Mouse (Mus musculus): ENCODE measurements around the gene Prkrip1.
"Not testable (repeated sequence)": the region's sequence is repeated elsewhere in the genome, so short reads cannot be mapped to it uniquely, and the experiment has no call there.

The Prkrip1 gene

DNA sequence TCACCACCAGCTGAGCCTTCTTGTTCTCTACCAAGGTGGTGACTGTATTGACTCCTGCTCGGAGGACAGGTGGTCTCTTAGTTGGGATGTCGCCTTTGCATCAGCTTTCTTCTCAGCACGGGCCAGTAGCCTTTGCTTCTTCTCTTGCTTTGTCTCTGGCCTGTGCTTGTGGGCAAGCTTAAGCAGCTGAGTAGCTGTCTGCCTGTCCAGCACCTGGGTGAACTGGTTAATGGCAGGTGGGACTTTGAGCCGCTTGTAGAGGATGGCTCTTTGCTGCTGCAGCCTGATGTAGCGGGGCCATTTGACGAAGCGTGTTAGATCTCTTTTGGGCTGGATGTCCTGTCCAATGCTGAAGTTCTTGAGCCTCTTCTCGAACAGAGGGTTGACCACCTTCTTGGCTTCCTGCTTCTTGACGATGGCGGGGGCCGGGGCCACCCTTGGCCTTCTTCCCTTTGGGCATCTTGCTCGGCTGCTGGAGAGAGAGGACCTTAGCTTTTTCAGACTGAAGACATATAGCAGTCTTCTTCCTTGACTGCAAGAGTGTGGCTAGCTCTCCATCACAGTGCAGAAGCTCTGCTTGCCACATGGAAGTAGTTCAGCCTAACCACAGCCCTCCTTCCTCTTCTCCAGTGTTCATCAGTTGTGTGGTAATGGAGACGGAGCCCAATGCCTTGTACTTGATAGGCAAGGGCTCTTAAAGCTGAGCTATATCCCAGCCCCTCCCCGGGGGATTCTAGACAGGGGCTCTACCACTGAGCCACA, 12.8 kb upstream of the Prkrip1 start:
- not testable (repeated sequence) for DNase-seq (ENCODE audit: low spot score)

- no peak for DNase-seq (ENCODE audit: low spot score)
Measured at GRCm38 (mm10) chr5:136210549-136210948, 11.8 kb upstream of the Prkrip1 start.

- peak; percentile 92 for DNase-seq (ENCODE audit: low spot score)
Measured at GRCm38 (mm10) chr5:136201832-136202231, 3.1 kb upstream of the Prkrip1 start.

DNA sequence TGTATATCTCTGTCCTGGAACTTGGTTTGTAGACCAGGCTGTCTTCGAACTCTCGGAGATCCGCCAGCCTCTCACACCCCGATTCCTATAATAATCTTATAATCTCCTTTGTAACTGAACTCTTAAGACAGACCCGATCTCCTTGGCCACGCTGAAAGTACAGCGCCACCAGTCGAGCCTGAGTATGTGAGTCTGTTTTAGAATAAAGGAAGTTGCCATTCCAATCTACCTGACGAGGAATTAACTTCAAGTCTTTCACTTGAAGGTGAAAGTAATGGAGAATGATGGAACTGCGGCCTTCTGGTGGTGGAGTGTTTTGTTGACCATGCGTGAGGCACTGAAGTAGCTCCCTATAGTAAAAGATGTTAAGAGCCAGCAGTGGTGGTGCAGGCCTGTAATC, 763 bp upstream of the Prkrip1 start:
- DNase-seq (ENCODE audit: low spot score): peak; percentile 42

GRCm38 (mm10) chr5:136191870-136192269, 6.9 kb downstream of the Prkrip1 start:
- no peak for DNase-seq (ENCODE audit: low spot score)

GRCm38 (mm10) chr5:136186723-136187122, 12.0 kb downstream of the Prkrip1 start:
- peak; percentile 48 for DNase-seq (ENCODE audit: low spot score)

DNA sequence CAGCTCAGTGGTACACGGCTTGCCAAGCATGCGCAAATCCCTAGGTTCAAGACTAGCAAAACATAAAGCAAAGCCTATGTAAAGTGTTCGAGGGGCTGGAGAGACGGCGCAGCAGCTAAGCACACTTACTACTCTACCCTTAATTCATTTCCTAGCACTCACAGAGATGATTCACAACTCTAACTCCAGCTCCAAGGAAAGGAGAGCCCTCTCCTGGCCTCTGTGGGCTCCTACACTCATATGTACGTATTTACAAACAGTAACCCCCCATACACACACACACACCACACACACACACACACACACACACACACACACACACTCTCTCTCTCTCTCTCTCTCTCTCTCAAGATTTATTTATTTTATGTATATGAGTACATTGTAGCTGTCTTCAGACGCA, 15.0 kb downstream of the Prkrip1 start:
- DNase-seq (ENCODE audit: low spot score): no peak

DNA sequence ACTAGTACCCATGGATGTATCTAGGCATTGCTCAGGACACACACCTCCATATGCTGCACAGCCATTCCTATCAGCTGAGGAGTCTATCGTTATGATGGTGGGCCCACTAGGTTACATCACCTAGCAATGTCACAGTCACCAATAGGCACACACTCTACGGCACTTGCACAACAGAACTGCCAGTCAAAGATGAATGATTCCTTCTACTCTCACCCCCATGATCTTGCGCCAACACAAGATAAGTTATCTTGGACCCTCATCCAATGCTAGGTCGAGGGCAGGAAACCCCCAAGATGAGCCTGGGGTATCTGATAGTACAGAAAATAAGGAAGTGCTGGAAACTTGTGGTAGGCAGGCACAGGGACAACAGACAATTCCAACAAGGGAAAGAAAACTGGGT, 15.9 kb downstream of the Prkrip1 start:
- no peak for DNase-seq (ENCODE audit: low spot score)

DNA sequence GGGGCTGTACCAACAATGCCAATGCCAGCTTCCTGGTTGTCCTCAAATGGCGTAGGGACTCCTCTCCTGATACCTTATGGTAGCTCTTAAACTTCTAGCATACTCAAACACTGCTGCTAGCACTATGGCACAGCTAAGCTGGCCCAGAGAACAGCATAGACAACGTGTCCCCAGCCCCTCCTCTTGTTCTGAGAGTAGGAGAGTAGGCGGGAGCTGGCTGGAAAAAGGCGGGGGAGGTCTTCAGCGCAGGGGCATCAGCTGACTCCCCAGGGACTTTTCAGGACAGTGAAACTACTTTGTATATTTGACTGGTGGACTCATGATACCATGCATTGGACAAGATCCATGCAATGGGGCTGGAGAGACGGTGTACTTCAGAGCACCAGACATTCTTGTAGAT, 16.7 kb downstream of the Prkrip1 start:
- no peak for DNase-seq (ENCODE audit: low spot score)

DNA sequence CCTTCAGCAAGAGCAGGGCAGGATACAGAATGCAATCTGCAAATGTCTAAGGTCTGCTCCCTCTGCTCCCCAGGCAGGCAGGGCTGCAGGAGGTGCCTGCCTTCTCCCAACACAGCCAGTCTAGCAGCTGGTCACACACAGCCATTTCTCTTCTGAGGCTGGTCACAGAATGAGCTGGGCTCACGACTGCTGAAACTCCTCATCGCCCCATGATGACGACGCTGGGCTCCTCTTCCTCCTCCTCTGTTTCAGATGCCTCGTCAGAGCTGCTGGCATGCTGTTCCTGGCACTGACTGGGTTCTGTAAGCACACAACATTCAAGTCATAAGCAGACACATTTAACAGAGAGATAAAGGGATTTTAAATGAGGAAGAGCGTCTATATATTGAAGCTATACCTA, 17.6 kb downstream of the Prkrip1 start:
- no peak for DNase-seq (ENCODE audit: low spot score)

DNA sequence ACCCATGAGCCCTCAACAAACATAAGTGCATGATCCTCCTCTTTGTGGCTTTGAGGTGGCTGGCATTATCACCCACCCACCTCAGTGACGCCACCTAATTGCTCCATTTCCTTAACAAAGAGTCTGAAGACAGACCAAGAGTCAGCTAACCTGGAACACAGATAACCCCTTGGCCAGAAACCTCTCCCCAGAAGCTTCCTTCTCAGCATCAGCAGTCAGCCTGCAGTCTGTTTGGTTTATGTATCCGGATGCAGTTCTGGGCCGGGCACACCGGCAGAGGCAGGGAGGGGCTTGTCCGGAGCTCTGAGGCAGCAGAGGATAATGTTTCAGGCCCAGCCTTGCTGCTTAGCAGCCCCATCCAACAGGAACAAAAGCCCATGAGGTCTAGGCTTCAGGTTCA, 19.2 kb downstream of the Prkrip1 start:
- DNase-seq (ENCODE audit: low spot score): no peak

- DNase-seq (ENCODE audit: low spot score): no peak
Measured at GRCm38 (mm10) chr5:136173606-136174463, 24.9 kb downstream of the Prkrip1 start.

DNA sequence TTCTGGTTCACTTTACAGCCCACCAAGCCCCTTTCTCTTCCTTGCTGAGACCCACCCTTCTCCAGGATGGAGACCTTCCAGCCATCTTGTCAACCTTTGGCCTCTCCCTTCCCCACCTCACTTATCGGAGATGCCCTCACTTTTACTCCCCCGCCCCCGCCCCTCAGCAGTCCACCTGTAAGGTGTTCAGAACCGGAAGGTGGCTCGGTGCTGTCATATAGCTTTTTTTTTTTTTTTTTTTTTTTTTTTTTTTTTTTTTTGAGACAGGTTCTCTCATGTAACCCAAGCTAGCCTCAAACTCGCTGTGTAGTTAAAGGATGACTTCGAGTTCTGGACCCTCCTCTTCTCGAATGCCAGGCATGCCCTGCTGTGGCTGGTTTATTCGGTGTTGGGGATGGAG, 25.8 kb downstream of the Prkrip1 start:
- DNase-seq (ENCODE audit: low spot score): no peak

DNA sequence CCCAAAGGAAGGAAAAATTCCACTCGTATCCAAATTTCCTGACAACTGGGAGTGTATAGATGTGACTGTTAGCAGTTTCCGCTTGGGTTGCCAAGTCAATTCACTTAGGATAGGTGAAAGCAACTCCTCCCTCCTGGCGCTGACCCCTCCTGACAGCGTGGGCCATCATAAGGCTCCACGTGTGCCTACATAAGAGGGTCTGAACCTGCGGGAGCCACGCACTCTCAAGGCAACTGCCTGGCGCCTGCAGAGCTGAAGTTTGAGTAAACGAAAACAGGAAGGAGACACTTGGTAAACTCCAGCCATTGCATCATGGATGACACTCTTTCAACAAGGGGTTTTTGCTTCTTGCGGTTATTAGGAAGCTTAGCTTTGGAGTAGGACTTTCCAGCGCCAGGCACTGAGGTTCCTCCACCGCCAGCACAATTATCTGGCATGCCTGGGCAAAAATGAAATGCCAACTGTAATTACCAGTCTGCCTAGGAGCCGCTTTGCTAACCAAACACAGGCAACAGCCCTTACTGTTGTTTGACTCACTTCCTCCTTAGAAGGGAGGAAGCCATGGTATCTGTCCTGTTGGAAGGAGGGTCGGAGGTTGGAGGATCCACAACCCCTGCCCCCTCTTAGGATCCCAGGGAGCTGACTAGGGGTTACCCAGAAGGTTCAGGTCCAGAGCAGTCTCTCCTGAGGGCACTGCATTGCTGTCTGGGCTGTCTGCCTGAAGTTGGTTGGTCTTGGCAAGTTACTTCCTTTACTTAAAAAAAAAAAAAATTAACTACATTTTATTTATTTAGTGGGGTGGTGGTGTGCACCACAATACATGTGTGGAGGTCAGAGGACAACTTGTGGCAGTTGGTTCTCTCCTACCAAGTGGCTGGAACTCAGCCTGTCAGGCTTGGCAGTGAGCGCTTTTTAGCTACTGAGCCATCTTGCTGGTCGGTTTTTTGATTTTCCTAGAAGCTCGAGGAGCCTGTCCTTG, 27.1 kb downstream of the Prkrip1 start:
- no peak for DNase-seq (ENCODE audit: low spot score)

DNA sequence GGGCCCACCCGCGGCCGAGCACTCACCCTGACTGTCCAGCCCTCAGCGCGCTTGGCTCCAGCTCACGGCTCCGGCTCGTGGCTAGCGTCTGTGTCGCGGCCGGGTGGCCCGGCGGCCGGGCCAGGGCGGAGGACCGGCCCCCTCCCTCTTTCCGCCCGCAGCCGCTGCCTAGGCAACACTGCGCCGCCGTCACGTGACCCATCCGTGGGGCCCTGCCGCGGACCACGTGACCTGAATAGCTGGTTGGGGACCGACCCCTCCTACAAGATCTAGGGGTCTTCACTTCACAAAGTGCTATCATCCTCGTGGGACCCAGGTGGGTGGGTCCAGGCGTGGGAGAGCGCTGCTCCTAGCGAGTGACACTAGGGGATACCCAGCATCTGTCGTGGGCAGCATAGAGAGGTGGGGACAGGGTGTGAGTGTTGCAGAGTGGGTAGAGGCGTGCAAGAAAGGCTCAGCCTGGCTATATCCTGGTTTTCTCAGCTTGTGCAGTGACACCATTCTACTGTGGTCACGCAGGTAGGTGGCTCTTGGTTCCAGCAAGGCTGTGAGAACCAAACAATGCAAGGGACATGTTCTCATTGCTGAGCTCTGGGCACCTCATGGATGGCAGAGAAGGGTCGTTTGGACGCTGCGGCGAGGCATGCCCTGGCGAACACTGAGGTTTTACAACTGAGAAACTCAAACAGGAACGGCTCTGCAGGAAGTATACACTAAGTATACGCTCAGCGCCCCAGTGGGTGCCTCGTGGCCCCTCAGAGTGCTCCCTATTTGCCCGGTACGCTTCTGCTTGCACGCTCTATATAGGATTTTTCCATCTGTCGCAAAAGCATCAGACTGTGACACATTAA, 28.0 kb downstream of the Prkrip1 start, which contains the start of gene Orai2:
Gene Orai2 (minus strand): TSS at position 202 of the 851 bp plus-strand sequence.
- peak; percentile 89 for DNase-seq (ENCODE audit: low spot score)

GRCm38 (mm10) chr5:136169626-136170511, 28.9 kb downstream of the Prkrip1 start:
- peak; percentile 39 for DNase-seq (ENCODE audit: low spot score)

- no peak for DNase-seq (ENCODE audit: low spot score)
Measured at GRCm38 (mm10) chr5:136168071-136168470, 30.7 kb downstream of the Prkrip1 start.

GRCm38 (mm10) chr5:136167296-136167695, 31.5 kb downstream of the Prkrip1 start:
- no peak for DNase-seq (ENCODE audit: low spot score)

DNA sequence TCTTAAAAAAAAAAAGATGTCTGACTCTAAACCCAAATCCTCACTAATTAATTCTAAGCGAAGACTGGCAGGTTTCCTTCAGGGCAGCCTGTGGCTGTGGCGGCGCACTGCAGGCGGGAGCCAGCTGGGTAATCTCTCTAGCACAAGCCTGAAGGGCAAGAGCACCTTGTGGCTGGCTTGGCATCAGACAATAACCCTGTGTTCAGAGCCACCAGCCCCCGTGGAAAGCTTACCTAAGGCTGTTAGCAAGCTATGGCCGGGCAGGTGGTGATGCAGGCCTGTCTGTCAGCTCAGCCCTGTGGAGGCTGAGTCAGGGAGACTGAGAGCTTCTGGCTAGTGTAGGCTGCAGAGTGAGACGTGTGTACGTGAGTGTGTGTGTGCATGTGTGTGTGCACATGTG, 33.5 kb downstream of the Prkrip1 start:
- no peak for DNase-seq (ENCODE audit: low spot score)

Measured in embryo, embryonic 10.5 days (tissue).